Mouse (Mus musculus) kidney, embryonic 14.5 days (tissue): ENCODE results near the gene Fto. TPM values are rescaled to one million over a fixed set of nuclear protein-coding genes. Genes with fewer than 3 reads are reported as not detected.

ENCODE experiments used
- ATAC-seq: fragments of 200-750 bp; cut with Nextera tagmentation; 2 replicates; pipeline ENCODE4 v1.8.0; 2017; ENCODE audit warnings: moderate number of reproducible peaks, mild to moderate bottlenecking, moderate TSS enrichment, moderate library complexity; ENCODE audit not compliant: low FRiP score, low TSS enrichment
- H3K27ac ChIP-seq: fragments of 300-500 bp; sonication (generic); 2 replicates; pipeline ENCODE4 v1.5.1; 2014; ENCODE audit warnings: low read depth, mild to moderate bottlenecking, low read length, moderate library complexity, mixed read lengths
- H3K27me3 ChIP-seq: fragments of 300-500 bp; sonication (generic); 2 replicates; pipeline ENCODE4 v1.6.1; 2014; ENCODE audit warnings: mild to moderate bottlenecking, low read length; ENCODE audit not compliant: control insufficient read depth, insufficient read depth
- H3K36me3 ChIP-seq: fragments of 300-500 bp; sonication (generic); 2 replicates; pipeline ENCODE4 v1.6.1; 2014; ENCODE audit warnings: low read length, mixed read lengths; ENCODE audit not compliant: control insufficient read depth, insufficient read depth
- H3K4me1 ChIP-seq: fragments of 300-500 bp; sonication (generic); 2 replicates; pipeline ENCODE4 v1.6.1; 2014; ENCODE audit warnings: low read length, mixed read lengths; ENCODE audit not compliant: control insufficient read depth, insufficient read depth
- H3K4me2 ChIP-seq: fragments of 300-500 bp; sonication (generic); replicated peaks from 2 replicates; pipeline ENCODE4 v1.6.1; 2014; ENCODE audit warnings: low read depth, mild to moderate bottlenecking, low read length
- H3K4me3 ChIP-seq: fragments of 300-500 bp; sonication (generic); 2 replicates; pipeline ENCODE4 v1.5.1; 2014; ENCODE audit warnings: mild to moderate bottlenecking, low read length
- H3K9ac ChIP-seq: fragments of 300-500 bp; sonication (generic); 2 replicates; pipeline ENCODE4 v1.6.1; 2014; ENCODE audit warnings: low read depth, mild to moderate bottlenecking, low read length, moderate library complexity
- H3K9me3 ChIP-seq: fragments of 300-500 bp; sonication (generic); 2 replicates; pipeline ENCODE4 v1.6.1; 2016; ENCODE audit warnings: low read length; ENCODE audit not compliant: control insufficient read depth
- WGBS: fragments of 180-500 bp; shearing (Covaris S2); extraction: QIAGEN DNeasy Blood & Tissue Kit; methylation state at CpG from one replicate; pipeline ENCODE4 v1.1.7; 2014; 5-methylcytosine and 5-hydroxymethylcytosine counted together
- polyA plus RNA-seq: library from polyadenylated mRNA; unstranded; fragments of >200 nt; fragmentation: Nextera tagmentation; extraction: Ambion mirVana; gene quantifications from 2 replicates; pipeline ENCODE4 v1.2.1, GENCODE M21; 2014

The Fto gene
- 44.7 and 94.3 TPM in 2 replicates for polyA plus RNA-seq

DNA sequence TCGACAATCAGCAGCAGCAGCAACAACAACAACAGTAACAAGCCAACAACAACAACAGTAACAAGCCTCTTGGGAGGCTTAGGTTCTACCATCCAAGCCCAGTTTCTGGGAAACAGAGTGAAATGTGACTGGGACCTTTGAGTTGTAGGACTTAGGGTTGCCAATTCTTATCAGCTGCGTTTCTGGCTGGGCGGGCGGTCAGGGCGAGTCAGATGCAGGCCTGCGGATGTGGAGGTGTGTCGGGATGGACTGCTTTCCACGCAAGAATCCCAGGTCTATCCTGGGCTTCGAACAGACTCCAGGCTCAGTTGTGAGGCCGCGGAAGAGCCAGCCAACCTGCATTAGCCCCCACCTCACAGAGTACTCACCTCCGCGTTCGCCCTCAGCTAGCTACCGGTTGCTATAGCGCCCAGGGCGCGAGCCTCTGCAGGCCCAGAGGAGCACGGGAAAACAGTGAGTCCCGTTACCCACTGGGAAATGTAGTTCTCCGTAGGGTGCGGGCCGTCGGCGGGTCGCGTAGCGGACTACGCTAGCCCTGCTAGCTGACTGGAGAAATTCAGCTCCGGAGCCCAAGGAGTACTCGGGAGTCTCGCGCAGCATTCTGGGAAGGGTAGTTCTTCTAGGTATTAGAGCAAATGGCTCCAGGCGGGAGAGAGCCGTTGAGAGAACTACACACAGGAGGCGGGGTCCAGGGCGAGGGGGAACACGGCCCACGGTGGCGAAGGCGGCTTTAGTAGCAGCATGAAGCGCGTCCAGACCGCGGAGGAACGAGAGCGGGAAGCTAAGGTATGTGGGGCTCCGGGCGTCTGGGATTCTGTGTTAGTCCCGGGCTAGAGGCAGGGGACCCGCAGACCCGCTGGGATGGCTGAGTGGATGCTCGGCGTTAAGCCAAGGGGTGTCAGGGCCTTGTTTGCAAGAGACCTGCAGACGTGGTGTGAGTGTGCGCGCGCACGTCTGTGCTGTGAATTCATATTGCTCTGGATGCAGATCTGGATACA is at the start of gene Fto, which contains the start of gene Rpgrip1l:
Gene Fto (plus strand): TSS at position 691 of the 998 bp plus-strand sequence.
Gene Rpgrip1l (minus strand): TSS at position 428 of the 998 bp plus-strand sequence.
- Histone ChIP-seq H3K4me3 (peak within 1 kb of the TSS; percentile 66), H3K27ac (0 out of 2 replicates have a peak within 1 kb of the TSS, but pooled peaks have one; percentile 32), H3K27me3 (no peaks in the 10 kb centered on the region), H3K4me1 (peaks cover 11% of the 10 kb centered on the region; the same call in 1 of the 2 replicates), H3K9me3 (no peaks in the 10 kb centered on the region), H3K4me2 (peak within 1 kb of the TSS; percentile 81), H3K9ac (peak within 1 kb of the TSS; percentile 80), H3K36me3 (no peaks in the 10 kb centered on the region)
- under 1% methylated on average over 59 of the region's 59 CpGs for WGBS
- peak; percentile 99 for ATAC-seq

GRCm38 (mm10) chr8:91263939-91264338 is 49.4 kb upstream of the Fto start:
- H3K4me3 ChIP-seq, result no peak overlapping the region
- no peaks in the 10 kb centered on the region for H3K27me3 ChIP-seq
- ATAC-seq, result no peak
- H3K27ac ChIP-seq, result no peak overlapping the region
- no peaks in the 10 kb centered on the region; the same call in 1 of the 2 replicates for H3K36me3 ChIP-seq
- WGBS, result 81% methylated on average over 3 of the region's 3 CpGs
- H3K4me2 ChIP-seq, result no peak overlapping the region
- H3K4me1 ChIP-seq, result no peaks in the 10 kb centered on the region
- H3K9ac ChIP-seq, result no peak overlapping the region
- H3K9me3 ChIP-seq, result no peaks in the 10 kb centered on the region

DNA sequence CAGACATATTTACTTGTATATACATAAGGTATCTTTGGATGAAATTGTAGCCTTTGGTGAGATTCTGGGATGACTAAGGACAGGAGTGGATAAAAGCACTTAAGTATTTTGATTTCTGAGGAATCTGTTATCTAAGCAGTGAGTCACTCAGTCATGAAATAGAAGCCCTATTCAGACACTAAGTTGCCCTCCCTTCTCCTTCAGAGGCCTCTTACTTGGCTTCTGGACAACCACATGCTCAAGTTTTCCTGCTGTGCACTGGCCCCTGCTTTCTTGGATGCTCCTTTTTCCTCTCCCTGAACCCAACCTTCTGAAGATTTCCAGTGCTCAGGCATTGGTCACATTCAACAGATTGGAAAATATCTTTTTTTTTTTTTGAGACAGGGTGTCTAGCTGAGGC is 48.8 kb upstream of the Fto start:
- no peak overlapping the region for H3K27ac ChIP-seq
- H3K4me2 ChIP-seq, result no peak overlapping the region
- H3K9me3 ChIP-seq, result no peaks in the 10 kb centered on the region
- H3K36me3 ChIP-seq, result peaks cover 1% of the 10 kb centered on the region; the same call in 1 of the 2 replicates
- no peaks in the 10 kb centered on the region for H3K27me3 ChIP-seq
- H3K9ac ChIP-seq, result no peak overlapping the region
- H3K4me3 ChIP-seq, result no peak overlapping the region
- H3K4me1 ChIP-seq, result no peaks in the 10 kb centered on the region
- ATAC-seq, result no peak

DNA sequence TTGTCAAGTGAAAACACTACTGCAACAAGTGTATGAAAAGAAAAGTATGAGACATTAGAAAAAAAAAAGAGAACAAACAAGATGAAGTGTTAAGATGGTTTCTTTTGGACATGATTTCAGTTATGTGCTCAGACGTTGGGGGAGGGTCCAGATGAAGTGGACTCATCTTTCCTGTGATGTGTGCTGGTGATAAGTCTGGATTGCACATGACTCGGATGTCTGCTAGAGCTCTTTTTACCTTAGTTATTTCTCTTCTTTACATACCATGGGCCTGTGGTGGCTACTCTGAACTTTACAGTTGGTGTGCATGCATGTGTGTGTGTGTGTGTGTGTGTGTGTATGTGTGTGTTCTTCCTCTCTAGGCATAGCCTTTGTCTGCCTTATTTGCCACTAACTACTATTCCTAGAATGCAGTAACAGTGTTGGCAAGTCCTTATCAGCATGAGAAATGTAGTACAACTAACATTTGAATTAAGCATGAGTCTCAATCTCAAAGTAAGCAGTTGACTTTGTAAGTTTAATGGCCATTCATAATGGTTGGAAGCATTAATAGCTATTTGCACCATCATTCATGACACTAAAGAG is 43.9 kb upstream of the Fto start:
- Histone ChIP-seq H3K9me3 (no peaks in the 10 kb centered on the region), H3K4me1 (no peaks in the 10 kb centered on the region), H3K4me2 (no peak overlapping the region), H3K9ac (no peak overlapping the region), H3K27me3 (no peaks in the 10 kb centered on the region), H3K36me3 (peaks cover 3% of the 10 kb centered on the region; the same call in 1 of the 2 replicates), H3K4me3 (no peak overlapping the region), H3K27ac (no peak overlapping the region)
- whole genome bisulfite sequencing, result 70% methylated on average over 2 of the region's 2 CpGs
- no peak for ATAC-seq

GRCm38 (mm10) chr8:91273493-91273892 is 39.8 kb upstream of the Fto start:
- no peak overlapping the region for H3K4me2 ChIP-seq
- WGBS, result 94% methylated on average over 5 of the region's 5 CpGs
- no peaks in the 10 kb centered on the region for H3K9me3 ChIP-seq
- no peak for ATAC-seq
- no peaks in the 10 kb centered on the region for H3K4me1 ChIP-seq
- no peaks in the 10 kb centered on the region for H3K27me3 ChIP-seq
- H3K27ac ChIP-seq, result no peak overlapping the region
- peaks cover 3% of the 10 kb centered on the region; the same call in 1 of the 2 replicates for H3K36me3 ChIP-seq
- no peak overlapping the region for H3K9ac ChIP-seq
- H3K4me3 ChIP-seq, result no peak overlapping the region

DNA sequence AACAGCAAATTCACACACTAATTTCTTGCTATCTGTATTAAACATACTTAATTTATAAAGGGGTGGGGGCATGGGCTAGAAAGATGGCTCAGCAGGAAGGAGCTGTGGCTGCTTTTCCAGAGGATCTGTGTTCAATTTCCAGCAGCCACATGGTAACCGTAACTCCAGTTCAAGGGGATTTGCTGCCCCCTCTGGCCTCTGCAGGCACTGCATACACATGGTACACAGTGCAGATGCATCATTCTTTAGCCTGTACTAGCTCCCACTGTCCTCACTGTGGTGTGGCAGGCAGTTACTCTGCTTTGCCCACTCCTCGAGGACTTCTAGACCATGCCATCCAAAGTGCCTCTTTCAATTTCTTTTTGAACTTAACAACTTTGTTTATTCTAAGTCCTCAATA is 37.0 kb upstream of the Fto start:
- Histone ChIP-seq H3K4me1 (no peaks in the 10 kb centered on the region), H3K27me3 (no peaks in the 10 kb centered on the region), H3K4me2 (no peak overlapping the region), H3K4me3 (no peak overlapping the region), H3K9me3 (no peaks in the 10 kb centered on the region), H3K27ac (no peak overlapping the region), H3K36me3 (no peaks in the 10 kb centered on the region), H3K9ac (no peak overlapping the region)
- no peak for ATAC-seq
- WGBS, result 96% methylated on average over 2 of the region's 2 CpGs

DNA sequence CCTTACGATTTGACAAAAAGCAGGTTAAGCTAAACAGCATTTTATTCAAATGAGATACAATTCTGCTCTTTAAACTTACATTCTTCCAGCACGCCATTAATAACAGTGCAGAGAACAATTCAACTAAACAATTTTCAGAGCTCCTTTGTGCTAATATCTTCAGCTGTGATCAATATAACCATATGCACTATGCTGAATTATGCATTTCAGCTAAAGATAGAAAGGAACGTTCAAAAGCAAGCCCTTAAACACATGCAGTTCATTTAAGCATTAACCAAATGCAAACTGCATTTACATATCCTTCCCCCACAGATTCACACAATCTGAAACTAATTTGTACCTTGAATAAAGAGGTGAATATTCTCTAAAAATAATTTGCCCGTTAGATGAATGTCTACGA is 35.3 kb upstream of the Fto start:
- H3K4me2 ChIP-seq, result no peak overlapping the region

DNA sequence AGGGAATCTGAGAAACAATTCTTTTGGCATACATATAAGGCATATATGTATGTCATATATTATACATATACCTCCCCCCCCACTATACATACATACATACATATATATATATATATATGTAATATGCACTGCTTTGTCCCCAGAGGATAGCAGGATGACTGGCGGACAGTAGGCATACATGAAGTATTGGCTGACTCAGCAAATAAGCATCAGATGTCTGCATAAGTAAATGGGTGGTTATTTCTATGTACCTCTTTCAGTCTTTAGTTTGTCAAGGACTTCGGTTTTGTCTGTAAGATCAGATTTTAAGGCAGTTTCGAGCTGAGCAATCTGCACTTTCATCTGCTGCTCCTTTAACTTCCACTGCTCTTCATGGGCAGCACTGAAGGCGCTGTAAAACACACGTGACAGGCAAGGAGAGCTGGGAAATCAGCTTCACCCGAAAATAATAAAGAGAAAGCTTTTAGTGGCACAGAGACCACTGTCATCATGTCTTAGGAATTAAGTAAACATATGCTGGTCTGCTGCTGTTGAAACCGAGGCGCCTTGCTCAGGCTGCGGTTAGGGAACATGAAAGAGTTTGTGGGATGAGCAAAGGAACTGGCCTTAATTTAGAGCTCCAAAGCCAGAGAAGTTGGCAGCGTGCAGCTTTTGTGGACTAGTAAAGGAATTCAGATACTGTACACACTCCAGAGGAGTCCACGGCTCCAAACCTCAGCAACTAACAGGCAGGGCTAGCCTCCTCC is 32.7 kb upstream of the Fto start:
- Histone ChIP-seq H3K4me1 (no peaks in the 10 kb centered on the region), H3K27ac (no peak overlapping the region), H3K36me3 (no peaks in the 10 kb centered on the region), H3K4me2 (no peak overlapping the region), H3K27me3 (no peaks in the 10 kb centered on the region), H3K9me3 (no peaks in the 10 kb centered on the region), H3K4me3 (no peak overlapping the region), H3K9ac (no peak overlapping the region)
- 81% methylated on average over 11 of the region's 11 CpGs for WGBS
- ATAC-seq, result no peak

More for the DNA sequence above, 35.3 kb upstream of the Fto start:
- H3K9ac ChIP-seq, result no peak overlapping the region
- no peaks in the 10 kb centered on the region for H3K4me1 ChIP-seq
- H3K4me3 ChIP-seq, result no peak overlapping the region
- WGBS, result 89% methylated on average over 5 of the region's 5 CpGs
- no peak for ATAC-seq
- no peaks in the 10 kb centered on the region for H3K36me3 ChIP-seq
- no peaks in the 10 kb centered on the region for H3K9me3 ChIP-seq
- no peaks in the 10 kb centered on the region for H3K27me3 ChIP-seq
- H3K27ac ChIP-seq, result no peak overlapping the region
